Mouse (Mus musculus): ENCODE results near the gene Dnah2.

DNA sequence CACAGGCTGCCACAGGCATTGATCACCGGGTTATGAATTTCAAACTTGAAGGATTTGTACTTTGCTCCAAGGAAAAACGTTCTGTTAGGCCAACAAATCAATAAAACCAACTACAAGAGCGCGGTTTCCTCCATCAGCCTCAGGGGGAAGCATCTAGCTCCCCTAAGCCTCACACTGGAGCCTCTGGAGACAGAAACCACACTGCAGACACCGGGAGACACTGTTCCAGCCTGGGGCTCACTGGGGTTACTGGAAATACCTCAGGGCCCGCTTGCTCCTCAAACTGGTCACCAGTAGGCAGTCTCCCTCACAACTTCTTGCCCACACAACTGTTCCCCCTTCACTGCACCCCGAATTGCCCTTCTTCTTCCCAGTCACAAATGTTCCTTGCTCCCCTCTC is 3.0 kb downstream of the Dnah2 start:
- no peak for TF ChIP-seq CTCF (IDR thresholded peaks at IDR 0.05; ENCODE audit: insufficient read depth, low read length)
- no peak for TF ChIP-seq POLR2A (IDR thresholded peaks at IDR 0.05; ENCODE audit: borderline replicate concordance, extremely low read depth, low read depth, low read length)
